Mouse (Mus musculus) hindbrain, embryonic 15.5 days (tissue): ENCODE measurements around the gene Rbm20. TPM values are rescaled to one million over a fixed set of nuclear protein-coding genes. Genes with fewer than 3 reads are reported as not detected.
"Not testable (repeated sequence)": the region's sequence is repeated elsewhere in the genome, so short reads cannot be mapped to it uniquely, and the experiment has no call there.

Source experiments
- ATAC-seq: fragments of 200-750 bp; cut with Nextera tagmentation; 2 replicates; pipeline ENCODE4 v1.8.0; 2017; ENCODE audit warnings: low read depth, moderate number of reproducible peaks, moderate TSS enrichment; ENCODE audit not compliant: low FRiP score
- H3K27ac ChIP-seq: fragments of 300-500 bp; sonication (generic); replicated peaks from 2 replicates; pipeline ENCODE4 v1.5.1; 2015; ENCODE audit warnings: mild to moderate bottlenecking, inconsistent platforms
- H3K27me3 ChIP-seq: fragments of 300-500 bp; sonication (generic); 2 replicates; pipeline ENCODE4 v1.6.1; 2015; ENCODE audit warnings: control low read depth, inconsistent platforms
- H3K36me3 ChIP-seq: fragments of 300-500 bp; sonication (generic); 2 replicates; pipeline ENCODE4 v1.6.1; 2015; ENCODE audit warnings: control low read depth, inconsistent platforms
- H3K4me1 ChIP-seq: fragments of 300-500 bp; sonication (generic); replicated peaks from 2 replicates; pipeline ENCODE4 v1.6.1; 2015; ENCODE audit warnings: control low read depth, inconsistent platforms
- H3K4me2 ChIP-seq: fragments of 300-500 bp; sonication (generic); 2 replicates; pipeline ENCODE4 v1.6.1; 2015; ENCODE audit warnings: moderate library complexity, mild to moderate bottlenecking, inconsistent platforms
- H3K4me3 ChIP-seq: fragments of 300-500 bp; sonication (generic); 2 replicates; pipeline ENCODE4 v1.5.1; 2015; ENCODE audit warnings: mild to moderate bottlenecking, inconsistent platforms
- H3K9ac ChIP-seq: fragments of 300-500 bp; sonication (generic); 2 replicates; pipeline ENCODE4 v1.6.1; 2015; ENCODE audit warnings: inconsistent platforms
- H3K9me3 ChIP-seq: fragments of 300-500 bp; sonication (generic); 2 replicates; pipeline ENCODE4 v1.6.1; 2016; ENCODE audit warnings: control low read depth, inconsistent platforms
- WGBS: fragments of 180-500 bp; shearing (Covaris S2); methylation state at CpG from one replicate; pipeline ENCODE4 v1.1.7; 2015; 5-methylcytosine and 5-hydroxymethylcytosine counted together
- polyA plus RNA-seq: library from polyadenylated mRNA; unstranded; fragments of >200 nt; fragmentation: Nextera tagmentation; extraction: Ambion mirVana; gene quantifications from 2 replicates; pipeline ENCODE4 v1.2.1, GENCODE M21; 2015

Gene Rbm20
- polyA plus RNA-seq, 1 experiment from 2014 or later = 0.71 TPM

DNA sequence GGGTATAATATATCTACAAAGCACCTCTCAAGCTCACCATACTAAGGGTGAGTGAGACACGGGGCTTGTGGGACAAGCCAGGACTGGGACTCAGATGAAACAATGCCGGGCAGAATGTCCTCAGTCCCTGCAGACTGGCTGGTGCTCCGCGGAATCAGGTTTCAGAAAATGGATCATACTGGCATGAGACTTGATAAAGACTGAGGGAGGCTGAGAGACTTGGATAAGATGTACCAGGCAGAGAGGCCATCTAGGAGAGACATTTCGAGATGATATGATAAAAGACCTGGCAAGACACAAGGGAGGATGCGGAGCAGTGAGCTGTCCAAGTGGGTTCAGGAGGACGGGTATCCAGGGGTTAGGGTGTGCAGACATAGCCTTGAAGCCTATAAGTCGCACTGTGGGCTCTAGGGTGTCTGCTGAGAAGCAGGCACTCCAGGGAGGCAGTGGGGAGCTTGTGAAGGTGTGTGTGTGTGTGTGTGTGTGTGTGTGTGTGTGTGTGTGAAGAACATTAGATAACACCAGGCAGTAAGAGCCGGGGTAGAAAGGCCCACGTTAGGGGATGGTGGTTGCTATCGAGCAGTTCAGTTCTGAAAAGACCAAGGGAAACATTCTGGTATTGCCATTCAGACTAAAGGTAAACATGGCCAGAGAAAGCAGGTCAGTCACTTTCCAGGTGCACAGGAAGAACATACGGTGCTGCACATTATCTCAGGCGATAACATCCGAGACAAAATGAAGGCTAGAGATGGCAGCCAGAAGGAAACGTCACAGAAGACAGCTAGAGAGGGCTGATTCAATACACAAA, 225.0 kb downstream of the Rbm20 start:
- peak overlapping the region; percentile 86 for H3K27ac ChIP-seq
- no peaks in the 10 kb centered on the region for H3K27me3 ChIP-seq
- H3K9ac ChIP-seq = peak overlapping the region; percentile 67
- H3K36me3 ChIP-seq = no peaks in the 10 kb centered on the region
- 64% methylated on average over 15 of the region's 15 CpGs for WGBS
- ATAC-seq = no peak
- peak overlapping the region; percentile 78 for H3K4me3 ChIP-seq
- peaks cover 26% of the 10 kb centered on the region for H3K4me1 ChIP-seq
- no peaks in the 10 kb centered on the region for H3K9me3 ChIP-seq
- peak overlapping the region; percentile 85 for H3K4me2 ChIP-seq

DNA sequence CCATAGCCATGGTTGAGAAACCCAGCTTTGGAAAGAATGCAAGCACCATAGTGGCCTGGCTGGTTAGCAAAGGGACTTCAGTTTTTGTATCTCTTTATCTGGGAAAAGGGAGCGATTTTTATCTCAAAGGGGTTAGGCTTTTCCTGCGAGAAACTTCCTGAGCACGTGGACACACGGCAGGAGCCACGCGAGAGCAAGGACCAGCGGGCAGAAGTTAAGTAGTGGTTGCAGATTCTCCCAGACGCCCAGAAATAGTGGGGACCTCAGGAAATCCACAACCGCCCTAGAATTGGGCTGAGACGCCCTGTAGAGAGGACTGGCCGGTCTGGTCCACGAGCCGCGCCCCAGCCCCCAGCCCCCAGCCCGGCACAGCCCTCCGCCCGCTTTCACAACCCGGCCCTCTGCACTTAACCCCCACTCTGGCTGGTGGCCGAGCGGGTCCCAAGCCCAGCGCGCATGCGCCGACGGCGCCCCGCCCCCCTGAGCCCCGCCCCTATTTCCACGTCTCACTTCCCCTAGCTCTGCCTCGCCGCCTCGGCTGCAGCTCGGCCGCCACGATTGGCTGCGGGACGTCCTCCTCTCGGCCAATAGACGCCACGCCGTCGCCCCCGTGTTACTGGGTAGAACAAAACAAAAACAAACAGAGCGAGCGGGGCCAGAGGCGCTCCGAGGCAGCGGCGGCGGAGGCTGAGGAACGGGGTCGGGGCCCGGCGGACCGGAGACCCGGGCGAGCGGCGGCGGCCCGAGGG, 225.8 kb downstream of the Rbm20 start:
- H3K4me3 ChIP-seq = peak overlapping the region; percentile 78
- peaks cover 26% of the 10 kb centered on the region for H3K4me1 ChIP-seq
- ATAC-seq = peak; percentile 98
- H3K27me3 ChIP-seq = no peaks in the 10 kb centered on the region
- no peaks in the 10 kb centered on the region for H3K36me3 ChIP-seq
- WGBS = under 1% methylated on average over 60 of the region's 61 CpGs
- peak overlapping the region; percentile 71 for H3K9ac ChIP-seq
- H3K9me3 ChIP-seq = no peaks in the 10 kb centered on the region
- H3K4me2 ChIP-seq = peak overlapping the region; percentile 85
- peak overlapping the region; percentile 94 for H3K27ac ChIP-seq

DNA sequence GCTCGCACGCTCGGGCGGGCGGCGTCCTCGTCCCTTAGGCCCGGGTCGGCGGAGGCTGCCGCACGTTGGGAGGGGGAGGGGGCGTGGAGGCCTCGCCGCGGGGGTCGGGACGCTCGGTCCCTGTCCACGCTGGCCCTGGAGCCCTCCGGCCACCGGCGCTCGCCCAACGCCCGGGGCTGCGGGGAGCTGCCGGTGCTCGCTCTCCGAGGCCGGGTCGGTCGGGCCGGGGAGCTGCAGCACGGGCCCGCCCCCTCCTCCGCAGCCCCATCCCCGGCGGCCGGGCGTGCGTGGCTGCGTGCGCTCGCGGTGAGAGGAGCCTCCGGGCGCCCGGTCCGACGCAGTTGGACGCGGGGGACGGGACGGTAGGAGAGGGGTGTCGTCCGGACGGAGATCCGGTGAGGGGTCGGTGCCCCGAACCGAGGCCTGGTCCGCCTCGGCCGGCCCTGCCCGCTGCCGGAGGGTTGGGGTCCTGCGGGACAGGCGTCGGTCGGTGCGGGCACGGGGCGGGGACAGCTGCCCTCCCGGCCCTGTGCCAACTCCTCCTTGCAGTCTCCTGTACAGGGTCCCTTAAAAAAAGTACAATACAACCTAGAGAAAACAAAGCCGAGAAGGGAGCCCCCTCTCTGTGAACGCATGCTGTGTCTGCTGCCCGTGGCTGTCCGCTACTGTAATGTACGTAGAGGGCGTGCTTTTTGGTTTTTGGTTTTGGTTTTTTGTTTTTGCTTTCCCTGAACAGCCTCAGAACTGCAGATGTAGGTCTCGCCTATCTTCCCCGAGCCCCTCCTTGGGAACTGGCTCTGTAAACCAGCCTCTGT, 226.6 kb downstream of the Rbm20 start:
- peaks cover 31% of the 10 kb centered on the region for H3K4me1 ChIP-seq
- no peaks in the 10 kb centered on the region for H3K9me3 ChIP-seq
- peak overlapping the region; percentile 78 for H3K4me3 ChIP-seq
- no peaks in the 10 kb centered on the region for H3K27me3 ChIP-seq
- no peaks in the 10 kb centered on the region for H3K36me3 ChIP-seq
- peak overlapping the region; percentile 71 for H3K9ac ChIP-seq
- H3K4me2 ChIP-seq = peak overlapping the region; percentile 85
- ATAC-seq = peak; percentile 61
- peak overlapping the region; percentile 94 for H3K27ac ChIP-seq
- WGBS = under 1% methylated on average over 74 of the region's 83 CpGs

DNA sequence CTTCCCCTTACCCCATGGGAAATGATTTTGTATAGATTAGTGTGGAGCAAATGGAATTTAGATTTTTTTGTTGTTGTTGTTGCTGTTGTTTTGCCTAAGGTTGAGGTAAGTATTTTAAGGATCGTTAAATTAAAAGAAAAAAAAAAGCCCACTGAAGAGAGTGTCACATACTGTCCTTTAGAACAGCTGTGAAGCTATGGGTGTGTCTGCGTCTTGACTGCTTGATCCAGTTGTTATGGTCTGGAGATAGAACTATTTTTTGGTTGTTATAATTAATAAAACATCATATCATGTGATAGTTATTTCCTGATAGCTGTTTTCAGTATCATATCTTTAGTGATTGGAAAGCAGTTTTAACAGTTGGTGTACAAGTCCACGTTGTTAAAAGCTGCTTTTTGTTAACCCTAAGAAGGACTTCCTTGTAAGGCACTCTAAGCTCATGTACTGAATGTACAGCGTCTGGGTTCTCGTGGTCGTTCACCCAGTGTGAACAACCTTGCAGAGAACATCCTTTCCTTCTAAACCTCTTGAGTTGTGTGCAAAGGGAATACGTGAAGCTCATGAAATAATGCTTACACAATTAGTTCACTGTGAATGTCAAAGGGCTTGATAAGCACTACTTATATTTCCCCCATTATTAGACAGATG, 227.9 kb downstream of the Rbm20 start:
- H3K27ac ChIP-seq = 0 out of 2 replicates have a peak overlapping the region, but pooled peaks have one; percentile 94
- peak overlapping the region; percentile 85 for H3K4me2 ChIP-seq
- peak overlapping the region; percentile 78 for H3K4me3 ChIP-seq
- H3K36me3 ChIP-seq = peaks cover 9% of the 10 kb centered on the region
- H3K27me3 ChIP-seq = no peaks in the 10 kb centered on the region
- peak overlapping the region; percentile 71; the same call in 1 of the 2 replicates for H3K9ac ChIP-seq
- H3K4me1 ChIP-seq = peaks cover 31% of the 10 kb centered on the region
- ATAC-seq = no peak
- WGBS = 64% methylated on average over 7 of the region's 7 CpGs
- no peaks in the 10 kb centered on the region for H3K9me3 ChIP-seq

DNA sequence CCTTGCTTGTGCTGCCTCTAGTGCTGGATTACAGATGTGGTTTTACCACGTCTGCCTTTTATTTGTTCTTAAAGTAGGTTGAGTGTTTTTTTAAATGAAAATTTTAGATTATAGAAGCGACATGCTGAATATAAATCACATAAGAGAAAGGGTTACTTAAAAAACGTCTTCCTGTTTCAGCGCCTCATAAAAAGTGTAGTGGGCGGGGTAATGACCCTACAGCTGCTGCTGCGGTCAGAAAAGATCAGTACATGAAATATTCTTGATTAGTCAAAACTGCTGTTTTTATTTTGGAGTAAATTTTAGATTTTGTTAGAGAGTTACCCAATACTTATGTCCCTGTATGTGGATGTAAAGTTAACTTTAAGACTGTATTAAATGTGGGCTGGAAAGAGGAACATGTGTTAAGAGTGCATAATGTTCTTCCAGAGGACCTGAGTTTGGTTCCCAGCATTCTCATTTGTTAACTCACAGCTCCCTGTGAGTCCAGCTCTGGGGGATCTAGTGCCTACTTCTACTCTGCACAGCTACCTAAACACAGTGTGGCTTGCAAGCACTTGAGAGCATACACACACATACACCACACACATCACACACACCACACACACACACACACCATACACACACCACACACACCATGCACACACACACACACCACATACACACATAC, 229.1 kb downstream of the Rbm20 start:
- ATAC-seq = no peak
- no peak overlapping the region for H3K9ac ChIP-seq
- WGBS = 77% methylated on average over 6 of the region's 6 CpGs
- H3K36me3 ChIP-seq = peaks cover 17% of the 10 kb centered on the region
- no peak overlapping the region for H3K4me3 ChIP-seq
- H3K27me3 ChIP-seq = no peaks in the 10 kb centered on the region
- H3K4me1 ChIP-seq = peaks cover 31% of the 10 kb centered on the region
- H3K9me3 ChIP-seq = no peaks in the 10 kb centered on the region
- H3K27ac ChIP-seq = no peak overlapping the region
- 0 out of 2 replicates have a peak overlapping the region, but pooled peaks have one; percentile 85 for H3K4me2 ChIP-seq

DNA sequence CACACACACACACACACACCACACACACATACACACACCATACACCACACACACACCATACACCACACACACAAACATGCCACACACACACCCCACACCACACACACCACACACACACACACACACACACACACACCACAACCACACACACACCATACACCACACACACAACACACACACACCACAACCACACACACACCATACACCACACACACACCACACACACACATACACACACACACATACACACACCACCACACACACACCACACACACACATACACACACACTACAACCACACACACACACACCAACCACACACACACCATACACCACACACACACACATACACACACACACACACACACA, 229.6 kb downstream of the Rbm20 start:
- Histone ChIP-seq H3K36me3 (peaks cover 17% of the 10 kb centered on the region), H3K4me1 (peaks cover 31% of the 10 kb centered on the region)
- not testable (repeated sequence) for ATAC-seq, H3K4me3 ChIP-seq, H3K27me3 ChIP-seq, H3K9ac ChIP-seq, H3K4me2 ChIP-seq, H3K27ac ChIP-seq, H3K9me3 ChIP-seq

DNA sequence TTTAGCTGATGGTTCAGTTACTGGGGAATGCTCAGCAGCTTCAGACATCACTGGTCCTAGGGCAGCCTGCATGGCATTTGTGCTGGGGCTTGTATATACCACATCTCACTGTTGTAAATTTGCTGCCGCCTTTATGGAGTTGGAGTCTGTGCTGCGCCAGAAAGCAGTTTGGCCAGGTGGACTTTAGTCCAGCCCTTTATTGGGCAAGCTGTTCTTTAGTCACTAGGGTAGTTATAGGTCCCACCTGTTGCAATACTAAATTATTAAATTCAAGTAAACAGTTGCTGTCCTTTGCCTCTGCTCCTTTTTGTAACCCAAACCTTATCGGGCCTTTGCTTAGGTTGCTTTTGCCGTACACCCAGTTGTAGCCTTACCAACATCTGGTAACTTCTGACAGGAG, 237.8 kb downstream of the Rbm20 start:
- H3K4me2 ChIP-seq = no peak overlapping the region
- 98% methylated on average over 4 of the region's 4 CpGs for WGBS
- no peaks in the 10 kb centered on the region for H3K27me3 ChIP-seq
- H3K36me3 ChIP-seq = peaks cover 64% of the 10 kb centered on the region
- H3K4me3 ChIP-seq = no peak overlapping the region
- no peak for ATAC-seq
- H3K9ac ChIP-seq = no peak overlapping the region
- no peak overlapping the region for H3K27ac ChIP-seq
- no peaks in the 10 kb centered on the region for H3K9me3 ChIP-seq
- no peaks in the 10 kb centered on the region for H3K4me1 ChIP-seq

Other genes starting within 250 kb of the Rbm20 start
- gene Dusp5, start 148.2 kb upstream of the Rbm20 start, polyA plus RNA-seq = 6.3 and 7.7 TPM in 2 replicates
- gene Nutf2-ps1, start 88.2 kb upstream of the Rbm20 start, polyA plus RNA-seq = 218 and 261 TPM in 2 replicates
- 53.7 and 54.7 TPM in 2 replicates for gene Smc3, start 76.9 kb upstream of the Rbm20 start, polyA plus RNA-seq
- gene Pdcd4, start 214.9 kb downstream of the Rbm20 start, polyA plus RNA-seq = 58.0 and 60.4 TPM in 2 replicates